Mouse (Mus musculus): Measurements from ENCODE around the gene Slc24a1. TPM values are rescaled to one million over a fixed set of nuclear protein-coding genes. Genes with fewer than 3 reads are reported as not detected.

Slc24a1 gene
- polyA plus RNA-seq, 1 experiment from 2014 or later: not detected

GRCm38 (mm10) chr9:64903386-64903785 is 48.0 kb downstream of the Slc24a1 start:
- H3K9me3 ChIP-seq: no peaks in the 10 kb centered on the region
- no peaks in the 10 kb centered on the region for H3K4me1 ChIP-seq
- H3K4me2 ChIP-seq (replicated peaks): no peak overlapping the region
- H3K27me3 ChIP-seq: no peaks in the 10 kb centered on the region
- H3K9ac ChIP-seq (replicated peaks): no peak overlapping the region
- no peak for ATAC-seq (ENCODE audit: low FRiP score, low read depth)
- H3K4me3 ChIP-seq: no peak overlapping the region
- peaks cover 17% of the 10 kb centered on the region for H3K36me3 ChIP-seq
- 65% methylated on average over 3 of the region's 3 CpGs for WGBS
- no peak overlapping the region for H3K27ac ChIP-seq (replicated peaks)

GRCm38 (mm10) chr9:64902866-64903265 is 48.5 kb downstream of the Slc24a1 start:
- no peak for ATAC-seq (ENCODE audit: low FRiP score, low read depth)
- H3K4me3 ChIP-seq: no peak overlapping the region
- 21% methylated on average over 4 of the region's 4 CpGs for WGBS

GRCm38 (mm10) chr9:64896605-64897004 is 54.8 kb downstream of the Slc24a1 start:
- Histone ChIP-seq H3K27me3 (no peaks in the 10 kb centered on the region), H3K36me3 (peaks cover 29% of the 10 kb centered on the region), H3K9ac (replicated peaks) (no peak overlapping the region), H3K4me1 (no peaks in the 10 kb centered on the region), H3K4me3 (no peak overlapping the region), H3K4me2 (replicated peaks) (no peak overlapping the region), H3K27ac (replicated peaks) (no peak overlapping the region), H3K9me3 (no peaks in the 10 kb centered on the region)
- ATAC-seq (ENCODE audit: low FRiP score, low read depth): no peak
- 89% methylated on average over 10 of the region's 10 CpGs for WGBS

More at GRCm38 (mm10) chr9:64902866-64903265, 48.5 kb downstream of the Slc24a1 start:
- no peaks in the 10 kb centered on the region for H3K4me1 ChIP-seq
- no peaks in the 10 kb centered on the region for H3K9me3 ChIP-seq
- H3K9ac ChIP-seq (replicated peaks): no peak overlapping the region
- no peaks in the 10 kb centered on the region for H3K27me3 ChIP-seq
- H3K27ac ChIP-seq (replicated peaks): no peak overlapping the region
- no peak overlapping the region for H3K4me2 ChIP-seq (replicated peaks)
- peaks cover 22% of the 10 kb centered on the region for H3K36me3 ChIP-seq

GRCm38 (mm10) chr9:64886008-64886407 is 65.4 kb downstream of the Slc24a1 start:
- WGBS: 88% methylated on average over 5 of the region's 5 CpGs
- Histone ChIP-seq H3K9me3 (no peaks in the 10 kb centered on the region), H3K4me2 (replicated peaks) (no peak overlapping the region), H3K4me3 (no peak overlapping the region), H3K9ac (replicated peaks) (no peak overlapping the region), H3K36me3 (peaks cover 3% of the 10 kb centered on the region; the same call in 1 of the 2 replicates), H3K4me1 (no peaks in the 10 kb centered on the region), H3K27me3 (no peaks in the 10 kb centered on the region), H3K27ac (replicated peaks) (no peak overlapping the region)
- no peak for ATAC-seq (ENCODE audit: low FRiP score, low read depth)

Small RNA genes within 50 kb of the gene (microRNA-seq; reads per million reads assigned to microRNA genes)
- gene Gm25640: not detected

Other genes starting within 250 kb of the Slc24a1 start
- 304 and 308 TPM in 2 replicates for gene Rab11a, start 213.8 kb downstream of the Slc24a1 start, polyA plus RNA-seq (2016; fragmentation: Nextera tagmentation; extraction: Ambion mirVana)
- 10.4 and 12.3 TPM in 2 replicates for gene Dennd4a, start 140.3 kb downstream of the Slc24a1 start, polyA plus RNA-seq (2016; fragmentation: Nextera tagmentation; extraction: Ambion mirVana)
- 58.4 and 60.4 TPM in 2 replicates for gene Ints14, start 9.3 kb upstream of the Slc24a1 start, polyA plus RNA-seq (2016; fragmentation: Nextera tagmentation; extraction: Ambion mirVana)
- 148 and 157 TPM in 2 replicates for gene Hacd3, start 70.1 kb upstream of the Slc24a1 start, polyA plus RNA-seq (2016; fragmentation: Nextera tagmentation; extraction: Ambion mirVana)
- 57.0 and 59.0 TPM in 2 replicates for gene Dpp8, start 80.8 kb upstream of the Slc24a1 start, polyA plus RNA-seq (2016; fragmentation: Nextera tagmentation; extraction: Ambion mirVana)
- 18.2 and 19.5 TPM in 2 replicates for gene Igdcc4, start 149.9 kb upstream of the Slc24a1 start, polyA plus RNA-seq (2016; fragmentation: Nextera tagmentation; extraction: Ambion mirVana)
- 62.1 and 74.7 TPM in 2 replicates for gene Igdcc3, start 189.6 kb upstream of the Slc24a1 start, polyA plus RNA-seq (2016; fragmentation: Nextera tagmentation; extraction: Ambion mirVana)
- 5.6 and 6.5 TPM in 2 replicates for gene Parp16, start 243.7 kb upstream of the Slc24a1 start, polyA plus RNA-seq (2016; fragmentation: Nextera tagmentation; extraction: Ambion mirVana)